Mouse (Mus musculus) G1E (cell line): ENCODE measurements around the gene Tnnt2. TPM values are rescaled to one million over a fixed set of nuclear protein-coding genes. Genes with fewer than 3 reads are reported as not detected.
A peak's percentile ranks its signal among the peaks of the same experiment; 100 is the strongest.

ENCODE experiments used
- ATAC-seq: 2 replicates; pipeline ENCODE4 v1.8.0; 2016; ENCODE audit warnings: mild to moderate bottlenecking; ENCODE audit not compliant: insufficient number of reproducible peaks, poor library complexity, low FRiP score, severe bottlenecking; ENCODE audit errors: extremely low read depth
- DNase-seq: peaks from one replicate; pipeline ENCODE4 v3.0.0; 2012; ENCODE audit warnings: low spot score
- H3K27me3 ChIP-seq: 2 replicates; pipeline ENCODE4 v1.6.1; 2012; ENCODE audit warnings: mild to moderate bottlenecking, low read length, inconsistent platforms; ENCODE audit not compliant: insufficient read depth
- H3K36me3 ChIP-seq: replicated peaks from 2 replicates; pipeline ENCODE3; 2012; ENCODE audit warnings: mild to moderate bottlenecking, inconsistent platforms
- H3K4me1 ChIP-seq: 2 replicates; pipeline ENCODE4 v1.6.1; 2012; ENCODE audit warnings: low read depth, low read length, inconsistent platforms, mixed read lengths; ENCODE audit not compliant: insufficient read depth
- H3K4me3 ChIP-seq: 2 replicates; pipeline ENCODE4 v1.5.1; 2012; ENCODE audit warnings: low read depth, mild to moderate bottlenecking, inconsistent platforms, low read length, moderate library complexity, mixed read lengths
- H3K9me3 ChIP-seq: replicated peaks from 2 replicates; pipeline ENCODE4 v1.6.1; 2012; ENCODE audit warnings: inconsistent platforms
- CTCF ChIP-seq: IDR thresholded peaks from 2 replicates; pipeline ENCODE4 v1.5.1; 2012; ENCODE audit warnings: low read depth, low read length, inconsistent platforms, mixed read lengths
- GATA1 ChIP-seq: IDR thresholded peaks from 2 replicates; pipeline ENCODE4 v1.6.1; 2012; ENCODE audit warnings: borderline replicate concordance, low read length, inconsistent platforms, mixed read lengths
- GATA2 ChIP-seq: IDR thresholded peaks from 2 replicates; pipeline ENCODE4 v1.6.1; 2012; ENCODE audit warnings: low read depth, low read length, inconsistent platforms, borderline replicate concordance
- POLR2AphosphoS5 ChIP-seq: IDR thresholded peaks from 2 replicates; pipeline ENCODE4 v1.6.1; 2012; ENCODE audit warnings: low read depth, low read length, inconsistent platforms; ENCODE audit not compliant: insufficient replicate concordance
- TAL1 ChIP-seq: conservative IDR thresholded peaks from 2 replicates; pipeline ENCODE4 v1.6.1; 2012; ENCODE audit warnings: low read depth, low read length, inconsistent platforms, mixed read lengths
- polyA plus RNA-seq: library from polyadenylated mRNA; stranded (reverse); fragments of >175 nt; gene quantifications from 2 replicates; pipeline ENCODE4 v1.2.3, GENCODE M21; 2012
- total RNA-seq, 2 experiments: library from RNA; stranded (forward) in 1 of 2; stranded (reverse) in 1 of 2; fragments of 200-1000 nt in 1 of 2; fragments of >200 nt in 1 of 2; fragmentation: Nextera tagmentation in 1 of 2; gene quantifications; 2 replicates each; pipeline ENCODE4 v1.2.3; 2014 to 2017

Tnnt2 gene
- total and polyA plus RNA-seq, 3 experiments, result 0.38 TPM; not detected in 2

GRCm38 (mm10) chr1:135846632-135847031, 10.5 kb downstream of the Tnnt2 start:
- Histone ChIP-seq H3K27me3 (peaks cover 25% of the 10 kb centered on the region), H3K9me3 (no peaks in the 10 kb centered on the region), H3K36me3 (no peaks in the 10 kb centered on the region), H3K4me3 (no peak overlapping the region), H3K4me1 (no peaks in the 10 kb centered on the region)
- ATAC-seq (no peak), DNase-seq (no peak)
- no peak for TF ChIP-seq CTCF
- no peak for TF ChIP-seq GATA1
- TF ChIP-seq POLR2AphosphoS5, result no peak
- no peak for TF ChIP-seq GATA2

GRCm38 (mm10) chr1:135847139-135847562, 11.0 kb downstream of the Tnnt2 start:
- H3K4me3 ChIP-seq, result no peak overlapping the region
- no peaks in the 10 kb centered on the region for H3K36me3 ChIP-seq
- ATAC-seq (peak; percentile 40; the same call in 1 of the 2 replicates), DNase-seq (peak; percentile 66)
- H3K27me3 ChIP-seq, result peaks cover 27% of the 10 kb centered on the region
- no peaks in the 10 kb centered on the region for H3K4me1 ChIP-seq
- TF ChIP-seq GATA2, result no peak
- peak; percentile 76 for TF ChIP-seq CTCF
- H3K9me3 ChIP-seq, result no peaks in the 10 kb centered on the region

- Histone ChIP-seq H3K4me1 (no peaks in the 10 kb centered on the region), H3K27me3 (peaks cover 27% of the 10 kb centered on the region), H3K4me3 (no peak overlapping the region), H3K9me3 (no peaks in the 10 kb centered on the region), H3K36me3 (no peaks in the 10 kb centered on the region)
- DNase-seq, result no peak
- TF ChIP-seq CTCF, result no peak
- TF ChIP-seq POLR2AphosphoS5, result peak; percentile 9; the same call in 1 of the 2 replicates
- no peak for ATAC-seq
These were observed 11.6 kb downstream of the Tnnt2 start for GRCm38 (mm10) chr1:135847611-135848351.

- H3K4me3 ChIP-seq, result no peak overlapping the region
- TF ChIP-seq TAL1 (no peak), CTCF (no peak), GATA1 (no peak), GATA2 (no peak), POLR2AphosphoS5 (no peak)
- H3K9me3 ChIP-seq, result no peaks in the 10 kb centered on the region
- peaks cover 25% of the 10 kb centered on the region for H3K27me3 ChIP-seq
- H3K4me1 ChIP-seq, result no peaks in the 10 kb centered on the region
- no peaks in the 10 kb centered on the region for H3K36me3 ChIP-seq
- DNase-seq, result peak; percentile 20
- no peak for ATAC-seq
These were observed 14.8 kb downstream of the Tnnt2 start for GRCm38 (mm10) chr1:135850722-135851512.

- DNase-seq, result no peak
- no peak overlapping the region for H3K4me3 ChIP-seq
- H3K27me3 ChIP-seq, result peaks cover 21% of the 10 kb centered on the region
- no peak for ATAC-seq
- H3K4me1 ChIP-seq, result no peaks in the 10 kb centered on the region
- H3K9me3 ChIP-seq, result no peaks in the 10 kb centered on the region
- H3K36me3 ChIP-seq, result no peaks in the 10 kb centered on the region
- no peak for TF ChIP-seq GATA2
- no peak for TF ChIP-seq TAL1
- TF ChIP-seq CTCF, result no peak
- no peak for TF ChIP-seq POLR2AphosphoS5
- TF ChIP-seq GATA1, result no peak
These were observed 16.0 kb downstream of the Tnnt2 start for GRCm38 (mm10) chr1:135852044-135852756.

DNA sequence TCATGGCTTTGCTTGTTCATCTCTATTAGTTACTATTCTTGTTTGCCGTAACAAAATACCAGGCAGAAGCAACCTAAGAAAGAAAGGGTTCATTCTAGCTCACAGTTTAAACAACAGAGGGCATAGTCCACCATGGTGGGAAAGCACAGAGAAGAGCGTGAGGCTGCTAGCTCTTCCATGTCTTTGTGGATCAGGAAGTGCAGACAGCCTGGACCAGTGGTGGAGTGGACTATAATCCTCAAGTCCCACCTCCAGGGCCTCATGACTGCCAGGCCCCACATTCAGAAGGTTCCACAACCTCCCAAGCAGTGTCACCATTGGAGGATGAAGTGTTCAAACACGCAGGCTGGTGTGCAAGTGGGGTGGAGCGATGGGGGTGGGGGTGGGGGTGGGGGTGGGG, 17.0 kb downstream of the Tnnt2 start:
- no peak for TF ChIP-seq GATA1
- Histone ChIP-seq H3K4me1 (no peaks in the 10 kb centered on the region), H3K27me3 (peaks cover 16% of the 10 kb centered on the region), H3K4me3 (no peak overlapping the region), H3K9me3 (no peaks in the 10 kb centered on the region), H3K36me3 (no peaks in the 10 kb centered on the region)
- DNase-seq (no peak), ATAC-seq (no peak)
